Mouse (Mus musculus) CH12.LX (cell line): ENCODE measurements around the gene Ahnak. TPM values are rescaled to one million over a fixed set of nuclear protein-coding genes. Genes with fewer than 3 reads are reported as not detected.

Experiments used
- DNase-seq: peaks from one replicate; pipeline ENCODE4 v3.0.0-alpha.2; 2013; ENCODE audit errors: extremely low read depth
- H3K27ac ChIP-seq: 2 replicates; pipeline ENCODE4 v1.5.1; 2012; ENCODE audit warnings: low read depth, mild to moderate bottlenecking, control low read depth, moderate library complexity; ENCODE audit not compliant: insufficient read depth
- H3K27me3 ChIP-seq: replicated peaks from 2 replicates; pipeline ENCODE3; 2012; ENCODE audit warnings: inconsistent platforms
- H3K36me3 ChIP-seq, 2 experiments: replicated peaks in 1 of 2; 2 replicates each; pipeline versions ENCODE3 to v1.6.1; 2012; ENCODE audit warnings: inconsistent platforms in 1 of 2, low read length in 1 of 2, mild to moderate bottlenecking in 1 of 2, mixed read lengths in 1 of 2, moderate library complexity in 1 of 2; ENCODE audit not compliant: control insufficient read depth in 1 of 2, insufficient read depth in 1 of 2
- H3K4me1 ChIP-seq, 2 experiments: 2 replicates each; pipeline ENCODE4 v1.6.1; 2012; ENCODE audit warnings: inconsistent platforms in 1 of 2, moderate library complexity in 1 of 2; ENCODE audit not compliant: insufficient read depth in 2 of 2, control insufficient read depth in 1 of 2
- H3K4me2 ChIP-seq: 2 replicates; pipeline ENCODE4 v1.6.1; 2012; ENCODE audit warnings: low read depth, mild to moderate bottlenecking, control low read depth; ENCODE audit not compliant: poor library complexity, insufficient read depth, severe bottlenecking
- H3K4me3 ChIP-seq, 3 experiments: fragments of 150-350 bp in 1 of 3; sonication (generic) in 1 of 3; replicated peaks in 1 of 3; 2 replicates each; pipeline versions ENCODE3 to v1.5.1; 2011 to 2012; ENCODE audit warnings: low read depth in 2 of 3, low read length in 2 of 3, mild to moderate bottlenecking in 2 of 3, moderate library complexity in 2 of 3, control low read depth in 1 of 3, improper control_type of control experiment in 1 of 3, inconsistent platforms in 1 of 3, mixed read lengths in 1 of 3; ENCODE audit not compliant: poor library complexity in 1 of 3
- H3K79me2 ChIP-seq: replicated peaks from 2 replicates; pipeline ENCODE4 v1.6.1; 2012; ENCODE audit warnings: mild to moderate bottlenecking, moderate library complexity; ENCODE audit not compliant: control insufficient read depth, poor library complexity, insufficient read depth, severe bottlenecking; ENCODE audit errors: extremely low read depth
- H3K9ac ChIP-seq: 2 replicates; pipeline ENCODE4 v1.6.1; 2012; ENCODE audit warnings: low read depth, mild to moderate bottlenecking, control low read depth, moderate library complexity; ENCODE audit not compliant: insufficient read depth
- H3K9me3 ChIP-seq: replicated peaks from 2 replicates; pipeline ENCODE3; 2012; ENCODE audit warnings: low read length, inconsistent platforms, mixed read lengths
- CHD1 ChIP-seq: IDR thresholded peaks from 2 replicates; pipeline ENCODE4 v1.6.1; 2012; ENCODE audit warnings: low read depth, low read length, improper control_type of control experiment, inconsistent platforms
- CHD2 ChIP-seq: IDR thresholded peaks from 2 replicates; pipeline ENCODE4 v1.6.1; 2011; ENCODE audit warnings: low read length, improper control_type of control experiment
- ELF1 ChIP-seq: IDR thresholded peaks from 2 replicates; pipeline ENCODE4 v1.6.1; 2014; ENCODE audit warnings: low read depth, mild to moderate bottlenecking, inconsistent platforms, low read length, improper control_type of control experiment
- GABPA ChIP-seq: IDR thresholded peaks from 2 replicates; pipeline ENCODE4 v1.6.1; 2012; ENCODE audit warnings: low read depth, low read length, improper control_type of control experiment, inconsistent platforms; ENCODE audit not compliant: insufficient replicate concordance
- HCFC1 ChIP-seq: IDR thresholded peaks from 2 replicates; pipeline ENCODE4 v1.6.1; 2012; ENCODE audit warnings: low read depth, mild to moderate bottlenecking, inconsistent platforms, low read length, improper control_type of control experiment
- IRF4 ChIP-seq: IDR thresholded peaks from 2 replicates; pipeline ENCODE4 v1.6.1; 2014; ENCODE audit warnings: low read depth, mild to moderate bottlenecking, inconsistent platforms, low read length, improper control_type of control experiment
- JUND ChIP-seq: conservative IDR thresholded peaks from 2 replicates; pipeline ENCODE4 v1.6.1; 2011; ENCODE audit warnings: low read depth, low read length, improper control_type of control experiment
- MAX ChIP-seq: IDR thresholded peaks from 2 replicates; pipeline ENCODE4 v1.6.1; 2011; ENCODE audit warnings: low read length, improper control_type of control experiment
- MAZ ChIP-seq: IDR thresholded peaks from 2 replicates; pipeline ENCODE4 v1.6.1; 2012; ENCODE audit warnings: low read depth, mild to moderate bottlenecking, inconsistent platforms, low read length, improper control_type of control experiment, moderate library complexity
- MXI1 ChIP-seq: IDR thresholded peaks from 2 replicates; pipeline ENCODE4 v1.6.1; 2011; ENCODE audit warnings: mild to moderate bottlenecking, low read depth, low read length, improper control_type of control experiment
- MYC ChIP-seq: IDR thresholded peaks from 2 replicates; pipeline ENCODE4 v1.6.1; 2011; ENCODE audit warnings: low read depth, mild to moderate bottlenecking, improper control_type of control experiment, low read length
- NELFE ChIP-seq: IDR thresholded peaks from 2 replicates; pipeline ENCODE4 v1.6.1; 2011; ENCODE audit warnings: low read depth, low read length, improper control_type of control experiment
- NRF1 ChIP-seq: IDR thresholded peaks from 2 replicates; pipeline ENCODE4 v1.6.1; 2014; ENCODE audit warnings: low read depth, mild to moderate bottlenecking, inconsistent platforms, low read length, improper control_type of control experiment, moderate library complexity
- POLR2A ChIP-seq: IDR thresholded peaks from 2 replicates; pipeline ENCODE4 v1.6.1; 2011; ENCODE audit warnings: low read depth, mild to moderate bottlenecking, improper control_type of control experiment, low read length
- SIN3A ChIP-seq: IDR thresholded peaks from 2 replicates; pipeline ENCODE4 v1.6.1; 2012; ENCODE audit warnings: low read length, improper control_type of control experiment, inconsistent platforms
- SMC3 ChIP-seq: IDR thresholded peaks from 2 replicates; pipeline ENCODE4 v1.6.1; 2011; ENCODE audit warnings: low read depth, low read length, improper control_type of control experiment
- TCF12 ChIP-seq: IDR thresholded peaks from 2 replicates; pipeline ENCODE4 v1.6.1; 2014; ENCODE audit warnings: low read depth, mild to moderate bottlenecking, inconsistent platforms, low read length, improper control_type of control experiment
- UBTF ChIP-seq: IDR thresholded peaks from 2 replicates; pipeline ENCODE4 v1.6.1; 2012; ENCODE audit warnings: low read depth, mild to moderate bottlenecking, inconsistent platforms, low read length, improper control_type of control experiment, moderate library complexity
- USF1 ChIP-seq: IDR thresholded peaks from 2 replicates; pipeline ENCODE4 v1.6.1; 2014; ENCODE audit warnings: low read depth, mild to moderate bottlenecking, inconsistent platforms, low read length, improper control_type of control experiment
- USF2 ChIP-seq: conservative IDR thresholded peaks from 2 replicates; pipeline ENCODE4 v1.6.1; 2011; ENCODE audit warnings: low read depth, low read length, improper control_type of control experiment
- ZC3H11A ChIP-seq: IDR thresholded peaks from 2 replicates; pipeline ENCODE4 v1.6.1; 2012; ENCODE audit warnings: low read depth, mild to moderate bottlenecking, inconsistent platforms, low read length, improper control_type of control experiment
- ZKSCAN1 ChIP-seq: IDR thresholded peaks from 2 replicates; pipeline ENCODE4 v1.6.1; 2012; ENCODE audit warnings: low read depth, inconsistent platforms, low read length, improper control_type of control experiment, borderline replicate concordance
- ZMIZ1 ChIP-seq: IDR thresholded peaks from 2 replicates; pipeline ENCODE4 v1.6.1; 2012; ENCODE audit warnings: low read depth, mild to moderate bottlenecking, inconsistent platforms, low read length, improper control_type of control experiment
- dilution Hi-C: fragments of 300-500 bp; cut with MboI; formaldehyde crosslinking; loops from 2 replicates; pipeline ENCODE4 v1.14.3; 2020; ENCODE audit warnings: low sequenced_read_pairs; ENCODE audit not compliant: extremely low pct_unique_long_range_greater_than_20kb, extremely low pct_ligation_motif_present
- in situ Hi-C: fragments of 300-500 bp; cut with MboI; formaldehyde crosslinking; loops from 3 replicates; pipeline ENCODE4 v1.14.3; 2019; ENCODE audit warnings: low sequenced_read_pairs, low pct_ligation_motif_present, low pct_unique_long_range_greater_than_20kb, mixed read lengths
- polyA plus RNA-seq: library from polyadenylated mRNA; unstranded; fragments of >175 nt; gene quantifications from 2 replicates; pipeline ENCODE4 v1.2.1, GENCODE M21; 2012; ENCODE audit warnings: low read depth; ENCODE audit not compliant: insufficient read length
- total RNA-seq, 2 experiments: library from RNA; depleted of rRNA; stranded (reverse); fragments of 300-350 nt in 1 of 2; fragments of >200 nt in 1 of 2; gene quantifications; 2 replicates each; pipeline ENCODE4 v1.2.3; 2012 to 2014

Gene Ahnak
- total and polyA plus RNA-seq, 3 experiments, result 1.7 to 21.7 (median 1.8) TPM

- no peaks in the 10 kb centered on the region for H3K9me3 ChIP-seq
- H3K4me3 ChIP-seq, result peak overlapping the region; percentile 75 to 95 (median 91)
- dilution Hi-C loops (no loop called here), in situ Hi-C loops (no loop called here)
- no peaks in the 10 kb centered on the region for H3K27me3 ChIP-seq
- peak; percentile 49 for DNase-seq
- peaks cover 16 to 48% of the 10 kb centered on the region in 2 experiments for H3K4me1 ChIP-seq
- peak overlapping the region; percentile 97 for H3K9ac ChIP-seq
- H3K79me2 ChIP-seq, result peaks cover 42% of the 10 kb centered on the region
- H3K36me3 ChIP-seq, result peaks cover 57 to 74% of the 10 kb centered on the region in 2 experiments
- TF ChIP-seq USF2 (no peak), CHD1 (no peak; the same call in 1 of the 2 replicates), MAX (peak; percentile 35), MAZ (0 out of 2 replicates have a peak, but pooled peaks have one; percentile 12), UBTF (0 out of 2 replicates have a peak, but pooled peaks have one; percentile 2), NRF1 (peak; percentile 69), HCFC1 (no peak; the same call in none of the 2 replicates), NELFE (no peak; the same call in 1 of the 2 replicates), MYC (no peak), ZMIZ1 (no peak; the same call in 1 of the 2 replicates), TCF12 (no peak), USF1 (no peak), ZKSCAN1 (no peak), ELF1 (peak; percentile 46; the same call in 1 of the 2 replicates), IRF4 (no peak), MXI1 (peak; percentile 19), CHD2 (no peak), SMC3 (no peak), GABPA (no peak), SIN3A (no peak; the same call in 1 of the 2 replicates), POLR2A (no peak; the same call in 1 of the 2 replicates), ZC3H11A (no peak), JUND (no peak)
- TF ChIP-seq, all 38 proteins: peak for 6
- Histone ChIP-seq H3K27ac (peak overlapping the region; percentile 97), H3K4me2 (peak overlapping the region; percentile 91; the same call in 1 of the 2 replicates)
Observed at GRCm38 (mm10) chr19:8942276-8942964, 46.7 kb upstream of the Ahnak start.
